Mouse (Mus musculus) ES-Bruce4 (cell line): ENCODE results near the gene Fbn1.

Experiments used
- CTCF ChIP-seq: IDR thresholded peaks from one replicate; pipeline ENCODE4 v1.8.1; 2011; ENCODE audit warnings: low read depth, low read length
- EP300 ChIP-seq: IDR thresholded peaks from 2 replicates; pipeline ENCODE4 v1.6.1; 2011; ENCODE audit warnings: low read depth, low read length; ENCODE audit not compliant: insufficient read depth
- POLR2A ChIP-seq: IDR thresholded peaks from one replicate; pipeline ENCODE4 v1.8.1; 2011; ENCODE audit warnings: low read length; ENCODE audit not compliant: insufficient read depth

DNA sequence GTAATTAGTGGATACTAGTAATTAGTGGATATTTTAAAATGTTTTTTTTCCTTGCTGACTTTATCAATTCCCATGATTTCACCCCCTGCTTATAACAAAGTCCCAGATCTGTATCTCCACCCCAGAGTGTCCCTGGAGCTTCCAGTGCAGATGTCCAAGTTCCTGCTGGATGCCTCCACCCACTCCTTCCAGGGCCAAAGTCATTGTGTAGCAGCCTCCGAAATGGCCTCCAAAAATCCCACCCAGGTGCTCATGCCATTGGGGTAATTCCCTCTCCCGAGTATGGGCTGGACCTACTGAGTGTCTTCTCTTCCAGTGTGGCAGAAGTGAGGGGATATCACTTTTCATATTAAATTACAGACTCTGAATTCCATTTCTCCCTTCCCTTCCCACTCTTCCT lies 3.0 kb upstream of the Fbn1 start:
- TF ChIP-seq POLR2A: no peak
- TF ChIP-seq CTCF: no peak
- no peak for TF ChIP-seq EP300
